Mouse (Mus musculus) urinary bladder, postnatal 4 days (tissue): ENCODE measurements at regions not wholly inside any gene's neighbourhood (a gene's known extent, or its start where the extent isn't known, plus 50 kb on each side); places are given as distances from the start of the nearest gene placed in this dataset.
A peak's percentile ranks its signal among the peaks of the same experiment; 100 is the strongest.
"Not testable (repeated sequence)": the region's sequence is repeated elsewhere in the genome, so short reads cannot be mapped to it uniquely, and the experiment has no call there.

Experiments used
- DNase-seq, 2 experiments: peaks; one replicate each; pipeline ENCODE4 v3.0.0; 2021 to 2022; ENCODE audit warnings: low spot score in 2 of 2

DNA sequence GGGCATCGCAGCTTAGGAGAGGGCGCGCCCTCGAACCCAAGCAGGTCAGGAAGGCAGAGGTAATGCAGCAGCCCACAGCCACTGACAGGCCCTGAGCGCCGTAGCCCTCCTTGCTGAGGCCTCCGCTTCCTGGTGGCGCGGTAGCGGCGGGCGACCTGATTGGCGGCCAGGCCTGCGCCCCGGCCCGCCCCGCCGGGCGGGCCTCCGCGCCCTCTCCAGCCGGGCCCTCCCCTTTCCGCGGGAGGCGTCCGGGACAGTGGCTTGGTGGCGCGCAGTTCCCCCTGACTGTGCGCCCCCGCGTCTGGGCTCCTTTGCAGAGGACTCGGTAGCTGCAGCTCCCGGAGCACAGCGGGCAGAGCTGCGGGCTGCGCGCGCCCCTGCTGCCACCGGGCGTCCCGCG lies 242.1 kb downstream of the Gm21863 start:
- DNase-seq = peak; percentile 21 to 58

DNA sequence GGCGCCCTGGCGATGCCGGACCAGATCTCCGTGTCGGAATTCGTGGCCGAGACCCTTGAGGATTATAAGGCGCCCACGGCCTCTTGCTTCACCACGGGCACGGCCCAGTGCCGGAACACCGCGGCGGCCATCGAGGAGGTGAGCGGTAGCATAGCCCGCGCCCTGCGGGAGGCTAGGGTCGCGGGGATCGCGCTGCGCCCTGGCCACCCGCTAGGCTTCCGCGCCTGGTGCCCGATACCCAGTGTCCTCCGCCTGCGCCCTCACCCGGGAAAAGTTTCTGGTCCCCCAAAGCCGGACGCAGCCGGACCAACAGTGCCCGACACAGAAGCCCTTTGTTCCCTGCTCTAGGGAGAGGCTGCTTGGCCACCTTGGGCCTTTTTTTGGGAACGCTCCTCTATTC lies 242.6 kb downstream of the Gm21863 start:
- DNase-seq = peak; percentile 16 to 57

DNA sequence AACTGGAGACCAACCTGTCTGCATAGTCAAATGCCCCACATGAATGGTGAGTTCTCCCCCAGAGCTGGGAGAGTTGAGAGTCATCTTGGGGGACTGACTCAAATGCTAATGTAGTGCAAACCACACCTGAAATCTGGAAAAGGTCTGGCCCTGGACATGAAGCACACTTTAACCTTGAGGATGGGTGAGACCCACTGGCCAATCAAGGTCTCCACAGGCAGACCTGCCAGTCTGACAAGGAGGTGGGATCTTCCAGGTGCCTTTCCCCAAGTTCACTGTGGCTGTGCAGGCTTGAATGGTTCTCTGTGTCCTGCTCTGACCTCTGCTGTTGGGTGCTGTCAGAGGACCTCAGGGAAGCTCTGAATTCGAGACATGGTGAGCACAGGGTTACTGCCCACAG lies 269.6 kb downstream of the Gm21863 start:
- DNase-seq = not testable (repeated sequence)

DNA sequence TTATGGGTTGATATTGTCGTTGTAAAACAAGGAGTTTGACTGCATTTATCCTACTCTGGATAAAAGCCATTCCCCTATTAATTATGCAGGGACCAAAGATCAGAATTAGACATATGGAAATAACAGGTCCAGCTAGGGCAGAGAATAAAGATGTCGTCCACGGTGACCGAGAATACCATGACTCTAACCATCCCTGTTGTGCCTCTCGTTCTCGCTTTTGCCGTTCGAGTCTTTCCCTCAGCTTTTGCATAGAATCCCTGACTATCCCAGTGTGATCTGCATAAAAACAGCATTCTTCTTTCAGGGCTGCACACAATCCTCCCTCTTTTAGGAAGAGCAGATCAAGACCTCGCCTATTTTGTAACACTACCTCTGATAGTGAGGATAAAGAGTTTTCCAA lies 272.5 kb downstream of the Gm21863 start:
- peak in 1 of 2 experiments; percentile 60 for DNase-seq

DNA sequence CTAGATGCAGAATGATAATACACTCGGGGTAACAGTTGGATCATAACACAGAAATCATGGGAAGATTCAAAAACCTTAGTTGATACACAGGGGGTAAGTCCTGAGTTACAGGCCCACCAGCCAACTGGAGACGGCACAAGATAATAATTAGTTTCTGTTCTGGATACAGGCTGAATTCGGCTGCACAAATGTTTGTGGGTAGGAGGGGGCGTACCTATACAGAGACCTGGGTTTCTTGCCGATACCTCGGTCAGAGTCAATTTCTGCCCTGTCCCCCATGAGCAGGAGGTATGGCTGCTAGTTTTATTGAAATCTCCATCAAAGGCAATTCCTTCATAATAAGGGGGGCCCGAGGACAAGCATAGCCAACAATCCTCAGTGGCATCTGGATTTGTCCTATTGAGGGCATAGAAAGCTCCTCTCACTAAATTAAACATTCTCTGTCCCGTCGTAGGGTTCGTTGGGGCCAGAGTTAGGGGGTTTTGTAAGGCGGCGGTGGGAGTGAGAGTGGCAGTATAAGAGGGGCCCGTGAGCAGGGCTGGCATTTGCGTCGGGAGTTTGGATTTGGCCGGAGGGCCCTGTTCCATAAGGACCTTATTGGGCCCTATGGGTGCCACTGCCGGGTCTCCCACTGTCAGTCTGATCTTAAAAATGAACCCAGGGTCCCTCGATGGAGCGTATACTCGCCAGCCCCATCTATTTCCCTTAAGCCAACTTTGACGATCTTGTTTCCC lies 273.3 kb downstream of the Gm21863 start:
- DNase-seq = peak in 1 of 2 experiments; percentile 62

DNA sequence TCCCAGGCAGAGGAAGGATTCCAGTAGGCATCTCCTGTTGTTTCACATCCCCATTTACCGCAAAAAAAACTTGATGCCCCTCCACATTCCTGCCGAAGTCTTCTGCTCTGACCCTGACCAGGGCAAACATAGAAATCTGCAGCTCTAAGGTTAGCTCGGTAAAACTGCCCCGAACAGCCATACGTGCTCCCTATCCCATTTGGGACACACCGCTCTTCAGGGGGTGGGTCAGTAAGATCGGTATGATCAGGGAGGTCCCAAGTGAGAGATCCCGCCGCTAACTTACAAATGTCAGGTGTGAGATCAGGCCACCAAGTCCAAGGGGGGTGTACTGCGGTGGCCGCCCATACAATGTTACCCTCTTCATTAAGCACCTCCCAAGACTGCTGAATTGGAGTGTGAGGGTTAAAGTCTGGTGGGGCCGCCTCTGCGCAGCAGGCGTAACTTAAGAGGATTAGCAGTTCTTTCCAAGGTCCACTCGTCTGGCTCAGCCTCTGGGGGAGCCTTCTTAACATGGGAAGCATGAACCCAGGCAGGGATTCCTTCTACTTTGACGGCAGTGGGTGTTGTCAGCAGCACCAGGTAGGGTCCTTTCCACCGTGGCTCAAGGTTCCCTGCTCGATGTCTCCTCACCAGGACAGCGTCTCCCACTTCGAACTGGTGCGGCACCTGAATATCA lies 274.2 kb downstream of the Gm21863 start:
- DNase-seq = peak; percentile 20 to 61

DNA sequence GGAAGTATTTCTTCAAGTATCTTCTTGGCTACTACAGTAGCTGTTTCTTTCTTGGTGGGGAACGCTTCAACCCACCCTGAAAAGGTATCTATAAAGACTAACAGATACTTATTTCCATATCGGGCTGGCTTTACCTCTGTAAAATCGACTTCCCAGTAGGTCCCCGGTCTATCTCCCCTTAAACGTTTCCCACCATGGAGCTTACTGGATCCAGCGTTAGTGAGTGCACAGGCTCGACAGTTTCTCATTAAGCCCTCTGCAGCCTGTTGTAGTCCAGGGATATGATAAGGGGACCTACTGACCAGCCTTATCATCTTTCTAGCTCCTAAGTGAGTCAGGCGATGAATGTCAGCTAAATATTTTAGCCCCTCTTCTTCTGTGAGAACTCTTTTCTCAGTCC lies 275.1 kb downstream of the Gm21863 start:
- DNase-seq = not testable (repeated sequence)

DNA sequence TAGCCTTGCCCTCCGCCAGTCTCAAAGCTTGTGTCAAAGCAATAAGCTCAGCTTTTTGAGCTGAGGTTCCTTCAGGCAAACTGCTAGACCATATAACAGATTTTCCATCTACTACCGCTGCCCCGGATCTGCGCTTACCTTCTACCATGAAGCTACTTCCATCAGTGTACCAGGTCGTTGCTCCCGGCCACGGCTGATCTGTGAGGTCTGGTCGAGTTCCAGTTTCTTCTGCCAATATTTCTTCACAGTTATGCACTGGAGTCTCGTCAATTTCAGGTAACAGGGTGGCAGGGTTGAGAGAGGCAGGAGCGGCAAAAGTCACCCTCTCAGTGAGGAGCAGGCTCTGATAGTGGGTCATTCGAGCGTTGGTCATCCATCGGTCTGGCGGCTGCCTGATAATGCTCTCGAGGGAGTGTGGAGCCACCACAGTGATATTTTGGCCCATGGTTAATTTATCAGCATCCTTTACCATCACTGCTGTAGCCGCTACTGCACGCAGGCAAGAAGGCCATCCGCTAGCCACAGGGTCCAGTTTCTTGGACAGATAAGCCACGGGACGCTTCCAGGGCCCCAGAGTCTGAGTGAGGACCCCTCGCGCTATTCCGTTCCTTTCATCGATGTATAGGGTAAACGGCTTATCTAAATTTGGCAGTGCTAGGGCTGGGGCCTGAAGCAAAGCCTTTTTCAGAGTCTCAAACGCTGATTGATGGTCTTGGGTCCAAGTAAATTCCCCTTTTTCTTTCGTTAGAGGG lies 276.0 kb downstream of the Gm21863 start:
- peak; percentile 21 to 69 for DNase-seq

DNA sequence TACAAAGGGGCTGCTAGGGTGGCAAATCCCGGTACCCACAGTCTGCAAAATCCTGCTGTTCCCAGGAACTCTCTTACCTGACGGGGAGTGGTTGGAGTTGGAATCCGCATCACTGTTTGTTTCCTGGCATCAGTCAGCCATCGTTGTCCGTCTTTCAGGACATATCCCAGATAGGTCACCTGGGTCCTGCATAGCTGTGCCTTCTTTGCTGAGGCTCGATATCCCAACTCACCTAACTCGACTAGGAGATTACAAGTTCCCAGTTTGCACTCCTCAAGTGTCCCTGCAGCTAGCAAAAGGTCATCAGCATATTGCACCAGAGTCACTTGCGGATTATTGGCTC lies 276.6 kb downstream of the Gm21863 start:
- peak; percentile 17 to 62 for DNase-seq

DNA sequence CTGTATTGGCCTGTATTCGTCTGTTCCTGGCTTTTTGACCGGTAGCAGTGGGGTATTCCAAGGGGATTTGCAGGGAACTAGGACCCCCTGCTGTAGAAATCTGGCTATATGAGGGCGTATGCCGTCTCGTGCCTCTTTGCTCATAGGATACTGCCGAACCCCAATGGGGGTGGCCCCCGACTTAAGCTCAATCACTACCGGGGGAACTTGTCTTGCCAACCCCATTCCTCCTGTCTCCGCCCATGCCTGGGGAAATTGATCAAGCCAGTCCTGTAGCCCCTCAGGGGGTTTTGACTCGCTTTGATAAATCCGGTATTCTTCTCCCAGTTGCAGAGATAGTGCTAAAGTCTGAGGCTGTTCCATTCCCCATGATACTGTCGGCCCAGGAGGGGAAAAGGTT lies 277.2 kb downstream of the Gm21863 start:
- peak; percentile 23 to 79 for DNase-seq

DNA sequence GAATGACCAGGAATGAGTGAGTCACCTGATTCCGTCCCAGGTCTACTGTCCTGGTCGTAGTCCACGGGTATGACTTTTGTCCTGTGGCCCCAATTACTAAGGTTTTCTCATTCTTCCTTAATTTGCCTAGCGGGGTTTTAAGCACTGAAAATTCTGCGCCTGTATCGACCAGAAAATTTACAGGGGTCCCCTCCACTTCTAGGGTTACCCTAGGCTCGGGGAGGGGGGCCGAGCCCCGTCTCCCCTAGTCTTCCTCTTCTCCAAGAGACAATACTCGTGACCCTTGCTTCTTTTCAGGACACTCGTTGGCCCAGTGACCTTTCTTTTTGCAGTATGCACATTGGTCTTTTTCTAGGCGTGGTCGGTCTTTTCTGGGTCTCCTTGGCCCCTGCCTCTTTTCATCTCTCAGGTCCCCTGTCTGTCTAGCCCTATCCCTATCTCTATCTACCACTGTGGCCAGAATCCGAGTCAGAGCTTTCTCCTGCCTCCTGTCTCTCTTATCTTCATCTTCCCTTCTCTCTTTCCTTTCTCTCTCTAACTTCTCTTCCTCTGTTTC lies 277.8 kb downstream of the Gm21863 start:
- peak; percentile 20 to 61 for DNase-seq

DNA sequence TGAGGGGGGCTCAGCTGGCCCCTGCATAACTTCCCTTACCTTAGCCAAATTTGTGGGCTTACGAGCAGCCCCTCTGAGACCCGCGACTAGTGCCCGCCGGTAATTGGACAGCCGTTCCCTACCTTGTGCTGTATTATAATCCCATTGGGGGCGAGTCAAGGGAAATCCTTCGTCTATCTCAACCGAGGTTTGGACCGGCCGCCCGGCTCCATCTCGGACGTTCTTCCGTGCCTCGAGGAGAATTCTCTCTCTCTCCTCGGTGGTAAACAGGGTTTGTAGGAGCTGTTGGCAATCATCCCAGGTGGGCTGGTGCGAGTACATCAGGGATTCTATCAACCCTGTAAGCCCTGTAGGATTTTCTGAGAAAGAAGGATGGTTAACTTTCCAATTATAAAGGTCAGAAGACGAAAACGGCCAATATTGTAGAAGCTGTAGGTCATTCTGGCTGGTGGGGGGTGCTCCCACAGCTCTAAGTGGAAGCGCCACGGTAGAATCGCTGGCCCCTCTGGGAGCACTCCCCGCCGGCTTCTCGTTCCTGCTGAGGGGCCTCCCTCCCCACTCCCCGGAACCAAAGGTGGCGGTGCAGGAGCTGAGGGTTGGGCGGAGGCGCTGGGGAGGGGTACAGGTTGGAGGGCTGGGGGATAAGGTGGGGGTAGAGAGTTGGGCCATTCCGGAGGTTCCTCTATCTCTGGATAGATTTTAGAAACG lies 278.6 kb downstream of the Gm21863 start:
- DNase-seq = peak; percentile 30 to 83

DNA sequence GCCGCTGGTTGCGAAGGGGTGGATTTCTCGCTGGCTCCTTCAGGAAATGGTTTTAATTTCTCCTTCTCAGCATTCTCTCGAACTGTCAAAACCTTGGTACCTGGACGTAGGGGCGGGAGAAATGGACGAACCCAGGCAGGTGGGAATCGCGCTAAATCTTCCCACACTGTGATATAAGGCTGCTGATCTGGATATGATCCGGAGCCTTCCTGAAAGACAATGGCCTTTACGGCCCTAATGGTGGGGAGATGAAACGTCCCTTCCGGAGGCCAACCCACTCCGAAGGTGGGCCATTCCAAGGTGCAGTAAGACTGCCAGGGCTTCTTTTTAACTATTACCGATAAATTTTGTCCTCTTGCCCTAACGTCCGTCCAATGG lies 279.1 kb downstream of the Gm21863 start:
- DNase-seq = peak; percentile 18 to 64

DNA sequence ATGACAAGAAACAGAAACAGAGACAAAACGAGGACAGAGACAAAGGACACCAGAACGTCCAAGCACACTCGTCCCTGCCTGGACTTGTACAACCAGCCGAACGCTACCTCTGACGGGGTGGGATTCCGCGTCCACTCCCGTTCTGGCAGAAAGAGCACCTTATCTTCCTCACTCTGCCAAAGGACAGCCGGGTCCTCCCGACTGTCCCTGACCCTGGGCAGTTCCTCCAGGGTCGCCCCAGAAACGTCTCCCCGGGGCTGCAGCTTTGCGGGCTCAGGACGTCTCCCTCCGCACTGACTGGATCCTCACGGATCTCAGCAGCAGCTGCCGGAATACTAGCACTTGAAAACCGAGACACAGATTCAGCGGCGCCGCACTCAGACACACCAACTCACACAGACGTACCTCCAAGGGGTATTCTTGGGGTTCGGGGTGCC lies 279.6 kb downstream of the Gm21863 start:
- peak; percentile 30 to 82 for DNase-seq
